18 mouse cellular contexts compared by ENCODE assay signal in genomic region chr7:107714067-107714466, GRCm38 (mm10). TPM values are rescaled to one million over a fixed set of nuclear protein-coding genes. Genes with fewer than 3 reads are reported as not detected.
"Had no signal": no experiment of that assay in that cellular context is flagged by ENCODE, and none has a peak within 500 bp of the region (broad histone marks: within the 10 kb centered on the region; RNA-seq: fewer than 3 reads in every experiment).

No protein-coding gene starts in this region.

- H3K4me3 ChIP-seq: neural tube, embryonic 12.5 days; neural tube, embryonic 13.5 days; neural tube, embryonic 15.5 days had no signal

- DNase-seq: retina, postnatal 1 day; right cerebral cortex, adult 18-20 months; right cerebral cortex, postnatal 14 days; right cerebral cortex, postnatal 25 days; right cerebral cortex, postnatal 4 days; spleen, adult 18-20 months; thymus, adult 18-20 months; thymus, adult 2 months; thymus, postnatal 14 days; thymus, postnatal 25 days; thymus, postnatal 36 days; thymus, postnatal 4 days had no signal

- H3K27me3 ChIP-seq: neural tube, embryonic 12.5 days; neural tube, embryonic 13.5 days; neural tube, embryonic 15.5 days had no signal

- H3K4me2 ChIP-seq: neural tube, embryonic 12.5 days; neural tube, embryonic 13.5 days; neural tube, embryonic 15.5 days had no signal

- H3K27ac ChIP-seq: neural tube, embryonic 12.5 days; neural tube, embryonic 13.5 days; neural tube, embryonic 15.5 days had no signal

- H3K4me1 ChIP-seq: neural tube, embryonic 12.5 days; neural tube, embryonic 13.5 days; neural tube, embryonic 15.5 days had no signal

- H3K36me3 ChIP-seq: neural tube, embryonic 12.5 days; neural tube, embryonic 13.5 days; neural tube, embryonic 15.5 days had no signal

- H3K9me3 ChIP-seq: neural tube, embryonic 12.5 days; neural tube, embryonic 13.5 days; neural tube, embryonic 15.5 days had no signal

- H3K9ac ChIP-seq: neural tube, embryonic 12.5 days; neural tube, embryonic 13.5 days; neural tube, embryonic 15.5 days had no signal

RNA-seq across cellular contexts. Expression of gene Cyb5r2, which starts 43.8 kb away (rescaled TPM):
- polyA plus RNA-seq: neural tube, embryonic 11.5 days; small intestine, adult 2 months; urinary bladder, adult 2 months had no signal
